Mouse (Mus musculus) embryo, embryonic 9.5 days (tissue): ENCODE results near the gene 4933417A18Rik.
"Not testable (repeated sequence)": the region's sequence is repeated elsewhere in the genome, so short reads cannot be mapped to it uniquely, and the experiment has no call there.

ENCODE experiments used
- DNase-seq: peaks from one replicate; pipeline ENCODE4 v3.0.0-alpha.2; 2017; ENCODE audit errors: extremely low spot score

Gene 4933417A18Rik

GRCm38 (mm10) chr13:34924210-34924609 lies at the start of gene 4933417A18Rik, which contains the start of gene Fam217a:
4933417A18Rik (plus strand) TSS chr13:34924409.
Fam217a (minus strand) TSS chr13:34924310.
- DNase-seq, result no peak

DNA sequence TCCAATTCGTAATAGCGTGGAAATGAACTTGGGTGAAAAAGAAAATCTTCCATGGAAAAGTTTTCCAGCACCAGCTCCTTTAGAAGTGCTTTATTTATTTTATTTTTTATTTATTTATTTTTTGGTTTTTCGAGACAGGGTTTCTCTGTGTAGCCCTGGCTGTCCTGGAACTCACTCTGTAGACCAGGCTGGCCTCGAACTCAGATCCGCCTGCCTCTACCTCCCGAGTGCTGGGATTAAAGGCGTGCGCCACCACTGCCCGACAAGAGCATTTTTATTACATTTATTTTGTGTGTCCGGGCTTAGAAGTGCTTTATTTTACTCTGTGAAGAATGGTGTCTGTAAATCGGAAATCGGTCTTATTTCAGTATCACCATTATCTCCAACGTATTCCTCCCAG lies 49.5 kb upstream of the 4933417A18Rik start:
- not testable (repeated sequence) for DNase-seq

DNA sequence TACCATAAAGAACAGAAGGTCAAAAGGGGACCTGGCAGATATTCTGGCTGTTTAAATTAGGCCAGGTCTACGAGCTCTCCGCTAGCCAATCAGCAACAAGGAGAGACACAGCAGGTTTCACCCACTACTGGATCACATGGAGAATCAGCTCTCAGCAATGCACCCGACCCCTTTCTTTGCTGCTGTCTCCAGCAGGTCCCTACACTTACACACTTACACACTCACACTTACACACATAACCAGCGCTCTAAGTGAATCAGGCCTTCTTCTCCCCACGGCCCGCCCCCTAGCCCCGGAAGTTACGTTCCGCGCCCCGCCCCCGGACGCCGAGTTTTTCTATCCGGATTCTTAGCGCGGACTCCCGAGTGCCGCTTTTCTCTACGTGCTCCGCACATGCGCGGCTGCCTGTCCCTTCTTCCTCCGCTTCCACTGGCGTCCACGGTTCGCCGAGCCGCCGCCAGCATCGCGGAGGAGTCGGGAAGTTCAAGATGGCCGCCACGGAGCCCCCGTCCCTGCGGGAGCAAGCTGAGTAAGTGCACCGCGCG lies 49.0 kb upstream of the 4933417A18Rik start, which contains the start of gene Prpf4b:
Prpf4b (plus strand) TSS at position 137 of the 545 bp plus-strand sequence.
- peak; percentile 92 for DNase-seq

GRCm38 (mm10) chr13:34875741-34876445 lies 48.3 kb upstream of the 4933417A18Rik start:
- DNase-seq, result peak; percentile 72

DNA sequence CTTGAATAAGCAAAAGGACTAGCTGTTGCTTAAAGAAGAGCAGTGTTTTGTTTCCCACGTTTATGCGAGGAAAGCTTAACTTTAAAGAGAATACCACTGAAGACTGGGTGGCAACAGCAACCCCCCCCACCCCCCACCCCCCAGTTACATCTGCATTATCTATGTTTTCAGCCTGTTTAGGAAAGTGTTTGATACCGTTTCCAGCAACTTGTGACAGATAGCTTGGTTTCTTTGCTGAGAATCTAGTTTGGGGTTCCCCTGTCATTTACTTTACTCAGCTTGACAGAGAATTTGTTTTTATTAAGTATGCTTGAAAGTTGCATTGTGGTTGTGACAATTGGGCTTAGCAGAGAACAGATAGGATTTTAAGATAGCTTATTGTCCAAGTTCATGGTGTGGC lies 47.7 kb upstream of the 4933417A18Rik start:
- no peak for DNase-seq

GRCm38 (mm10) chr13:34892871-34893270 lies 31.3 kb upstream of the 4933417A18Rik start:
- DNase-seq, result no peak

- DNase-seq, result no peak
Measured at GRCm38 (mm10) chr13:34914614-34915013, 9.6 kb upstream of the 4933417A18Rik start.

DNA sequence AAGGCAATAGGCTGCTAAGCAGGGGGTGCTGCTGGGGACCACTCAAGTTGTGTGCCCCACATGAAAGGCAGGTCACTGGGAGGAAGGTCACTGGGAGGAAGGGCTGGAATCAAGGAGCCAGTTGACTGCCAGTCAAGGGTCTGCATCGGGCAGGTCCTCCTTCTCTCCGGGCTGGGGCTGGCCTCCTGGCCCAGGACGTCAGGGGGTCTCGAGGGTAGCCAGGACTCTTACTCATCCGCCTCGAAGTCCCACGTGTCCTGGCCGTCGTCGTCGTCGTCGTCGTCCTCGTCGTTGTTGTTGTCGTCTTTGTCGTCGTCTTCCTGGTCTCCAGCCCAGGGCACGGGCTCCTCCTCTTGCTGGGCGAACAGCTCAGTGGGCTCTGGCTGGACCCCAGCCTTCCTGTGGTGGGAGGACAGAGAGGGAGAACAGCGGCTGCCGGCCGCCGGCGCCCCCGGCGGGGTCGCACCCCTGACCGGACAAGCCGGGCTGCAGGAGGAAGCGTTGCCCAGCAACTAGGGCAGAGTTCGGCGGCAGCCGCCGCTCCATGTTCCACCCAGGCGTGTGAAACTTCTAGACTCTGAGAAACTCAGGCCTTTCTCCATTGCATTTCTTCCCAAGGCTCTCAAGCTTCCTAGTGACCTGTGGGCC lies 7.6 kb upstream of the 4933417A18Rik start:
- DNase-seq, result peak; percentile 44

- no peak for DNase-seq
Measured at GRCm38 (mm10) chr13:34934931-34935644, 10.9 kb downstream of the 4933417A18Rik start.

- no peak for DNase-seq
Measured at GRCm38 (mm10) chr13:34942370-34942769, 18.2 kb downstream of the 4933417A18Rik start.

DNA sequence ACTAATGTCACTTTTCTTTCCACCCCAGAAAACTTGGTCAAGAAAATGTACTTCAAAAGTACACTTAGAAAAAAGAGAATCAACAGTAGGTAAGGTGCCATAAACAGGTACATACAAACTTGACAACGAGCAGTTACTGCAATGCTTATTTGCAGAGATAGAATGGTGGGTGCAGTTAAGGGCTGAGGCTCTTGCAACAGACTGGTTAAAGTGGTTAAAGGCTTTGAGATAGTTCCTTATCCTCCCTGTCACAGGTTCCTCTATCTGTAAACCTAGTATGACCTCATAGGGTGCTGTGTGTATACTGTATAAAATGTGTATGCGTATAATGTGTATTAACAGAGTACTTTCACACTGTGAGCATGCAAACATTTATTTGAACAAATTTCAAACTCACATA lies 27.2 kb downstream of the 4933417A18Rik start:
- DNase-seq, result not testable (repeated sequence)

DNA sequence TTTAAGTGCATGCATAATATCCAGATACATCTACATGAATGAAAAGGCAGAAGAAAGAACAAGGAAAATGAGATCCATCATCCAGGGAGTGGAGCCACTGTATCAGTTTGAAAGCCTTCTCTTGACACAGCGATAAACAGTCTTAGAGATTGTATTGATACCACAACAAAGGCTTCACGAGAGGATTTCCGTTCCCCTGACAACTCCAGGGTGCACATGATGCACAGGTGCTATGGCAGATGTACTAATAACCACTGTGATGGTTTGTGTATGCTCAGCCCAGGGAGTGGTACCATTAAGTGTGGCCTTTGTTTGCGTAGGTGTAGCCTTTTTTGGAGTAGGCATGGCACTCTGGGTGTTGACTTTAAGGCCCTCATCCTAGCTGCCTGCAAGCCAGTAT lies 32.7 kb downstream of the 4933417A18Rik start:
- no peak for DNase-seq

- DNase-seq, result not testable (repeated sequence)
Measured at GRCm38 (mm10) chr13:34958158-34958557, 33.9 kb downstream of the 4933417A18Rik start.

GRCm38 (mm10) chr13:34960996-34961770 lies 37.0 kb downstream of the 4933417A18Rik start:
- no peak for DNase-seq

GRCm38 (mm10) chr13:34963511-34964397 lies 39.5 kb downstream of the 4933417A18Rik start, which contains the start of gene Eci3:
Eci3 (minus strand) TSS chr13:34963810.
- DNase-seq, result peak; percentile 61

- peak; percentile 6 for DNase-seq
Measured at GRCm38 (mm10) chr13:34964419-34964818, 40.2 kb downstream of the 4933417A18Rik start.

DNA sequence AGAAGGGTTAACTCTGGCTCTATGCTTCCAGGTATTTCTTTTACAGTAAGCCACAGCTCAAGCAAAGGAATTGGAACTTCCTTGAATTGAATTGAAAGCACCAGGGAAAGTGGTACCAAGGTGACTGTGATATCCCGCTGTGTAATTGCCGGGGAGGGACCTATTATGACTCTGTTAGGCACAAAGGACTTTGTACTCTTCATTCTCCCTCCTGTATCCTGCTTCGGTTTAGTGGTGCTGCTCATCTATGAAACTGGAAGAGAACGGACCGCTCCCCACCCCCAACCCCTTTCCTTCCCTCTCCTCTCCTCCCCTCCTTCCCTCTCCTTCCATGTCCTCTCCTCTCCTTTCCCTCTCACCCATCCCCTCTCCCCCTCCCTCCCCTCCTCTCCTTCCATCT lies 40.7 kb downstream of the 4933417A18Rik start:
- DNase-seq, result no peak

GRCm38 (mm10) chr13:34965647-34966046 lies 41.4 kb downstream of the 4933417A18Rik start:
- DNase-seq, result not testable (repeated sequence)

DNA sequence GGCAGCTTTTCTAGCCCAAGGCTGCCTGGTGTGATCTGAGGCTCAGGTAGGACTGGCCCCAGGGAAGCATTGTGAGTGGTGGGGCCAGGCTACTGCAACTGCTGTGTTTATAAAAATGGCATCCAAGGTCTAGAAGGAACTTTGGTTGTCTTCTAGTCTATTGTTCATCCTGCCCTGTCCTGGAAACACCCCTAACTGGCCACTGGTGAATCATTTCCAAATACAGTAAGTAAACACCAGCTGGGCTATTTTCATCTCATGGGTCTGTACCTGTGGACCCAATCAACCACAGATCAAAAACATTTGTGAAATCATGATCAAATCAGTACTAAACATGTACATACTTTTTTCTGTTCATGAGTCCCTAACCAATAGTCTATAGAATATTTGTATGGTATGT lies 48.2 kb downstream of the 4933417A18Rik start:
- not testable (repeated sequence) for DNase-seq

GRCm38 (mm10) chr13:34973149-34973548 lies 48.9 kb downstream of the 4933417A18Rik start:
- peak; percentile 27 for DNase-seq
